Mouse (Mus musculus) NIH3T3 (cell line): ENCODE data around the gene Rpl9-ps6.

Experiments used
- DNase-seq: peaks from one replicate; pipeline ENCODE4 v3.0.0-alpha.2; 2012; ENCODE audit warnings: low read depth

Gene Rpl9-ps6

DNA sequence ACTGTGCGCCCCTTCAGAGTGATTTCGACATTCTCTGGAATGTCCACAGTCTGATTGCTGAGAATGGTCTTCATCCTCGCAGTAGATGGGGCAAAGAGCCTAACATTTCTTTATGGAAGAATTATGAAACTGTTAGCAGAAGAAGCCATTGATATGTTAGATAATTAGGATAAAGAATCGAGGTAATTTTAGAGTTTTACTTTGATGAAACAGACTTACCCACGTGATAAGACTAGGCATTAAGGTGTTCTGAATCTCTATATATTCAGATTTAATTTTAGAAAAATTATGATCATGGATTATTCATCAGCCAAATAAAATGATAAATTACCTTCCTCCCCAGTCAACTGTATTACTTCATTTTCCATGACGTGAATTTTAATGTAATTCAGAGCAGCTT lies at the start of gene Rpl9-ps6:
Gene Rpl9-ps6 (minus strand): TSS at position 101 of the 400 bp plus-strand sequence.
- no peak for DNase-seq

DNA sequence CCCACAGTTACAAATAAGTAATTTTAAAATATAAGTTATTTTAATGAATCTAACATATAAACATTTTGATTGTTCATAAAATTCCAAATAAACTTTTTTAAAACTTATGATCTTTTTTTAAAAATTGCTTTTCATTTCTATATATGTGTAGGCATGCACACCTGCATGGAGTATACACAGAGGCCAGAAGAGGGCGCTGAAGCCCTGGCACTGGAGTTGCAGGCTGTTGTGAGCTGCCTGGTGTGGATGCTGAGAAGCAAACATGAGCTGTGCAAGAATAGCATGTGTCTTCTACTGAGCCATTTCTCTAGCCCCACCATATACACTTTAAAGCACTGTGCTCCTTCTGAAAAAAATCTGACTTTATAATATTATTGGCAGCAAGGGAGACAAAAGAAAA lies 46.1 kb upstream of the Rpl9-ps6 start:
- peak; percentile 41 for DNase-seq

DNA sequence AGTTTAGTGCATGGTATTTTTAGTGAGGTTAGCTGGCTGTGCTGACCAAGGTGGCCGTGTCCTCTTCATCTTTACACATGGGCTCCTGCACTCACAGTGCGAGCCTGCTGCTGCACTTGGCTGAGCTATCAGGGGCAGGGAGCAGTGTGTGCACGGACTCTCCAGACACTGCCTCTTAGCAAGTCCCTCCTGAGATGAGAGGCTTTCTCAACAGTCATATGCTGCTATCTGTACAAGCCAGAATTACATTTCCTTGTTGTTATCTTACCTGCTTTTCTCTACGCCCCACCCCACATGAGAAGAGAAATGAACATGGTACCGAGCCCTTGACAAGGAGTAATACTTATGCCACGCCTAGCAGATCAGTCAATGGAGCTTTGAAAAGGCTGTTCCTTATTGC lies 44.6 kb upstream of the Rpl9-ps6 start:
- no peak for DNase-seq

DNA sequence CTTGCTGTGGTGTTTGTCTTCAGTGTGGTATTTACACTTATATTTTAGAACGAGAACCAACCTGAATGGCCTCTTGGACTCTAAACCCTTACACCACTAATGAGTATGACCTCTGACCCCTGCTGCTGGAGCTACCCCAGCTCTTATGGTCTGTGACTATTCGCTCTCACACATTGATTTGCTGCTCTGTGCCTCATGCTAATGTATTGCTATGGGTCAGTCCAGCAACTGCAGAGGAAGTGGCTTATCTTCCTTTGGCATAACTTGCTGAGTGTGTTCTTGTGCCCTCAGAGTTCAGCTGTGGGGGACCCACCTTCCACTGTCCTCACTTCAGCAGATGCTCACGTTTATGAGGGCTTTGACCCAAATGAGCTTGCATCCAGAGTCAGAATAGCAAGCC lies 43.9 kb upstream of the Rpl9-ps6 start:
- DNase-seq = no peak

DNA sequence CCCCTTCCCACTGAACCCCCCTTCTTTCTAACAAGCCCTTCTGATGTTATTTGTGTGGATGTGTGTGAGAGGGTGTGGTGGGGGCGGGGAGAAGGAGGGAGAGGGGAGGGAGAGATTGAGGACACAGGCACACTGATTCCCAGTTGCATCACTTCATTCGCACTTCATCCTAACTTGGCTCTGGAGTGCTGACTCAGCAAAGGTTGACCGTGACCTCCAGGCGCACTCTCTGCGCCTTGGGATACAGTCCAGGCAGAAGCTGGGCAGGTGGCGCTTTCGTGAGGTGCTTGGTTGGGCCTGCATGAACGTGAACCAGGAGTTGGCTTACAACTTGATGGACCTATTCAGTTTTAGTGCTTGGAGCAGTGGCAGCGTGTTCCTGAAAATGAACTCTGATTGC lies 41.1 kb upstream of the Rpl9-ps6 start:
- DNase-seq = no peak

DNA sequence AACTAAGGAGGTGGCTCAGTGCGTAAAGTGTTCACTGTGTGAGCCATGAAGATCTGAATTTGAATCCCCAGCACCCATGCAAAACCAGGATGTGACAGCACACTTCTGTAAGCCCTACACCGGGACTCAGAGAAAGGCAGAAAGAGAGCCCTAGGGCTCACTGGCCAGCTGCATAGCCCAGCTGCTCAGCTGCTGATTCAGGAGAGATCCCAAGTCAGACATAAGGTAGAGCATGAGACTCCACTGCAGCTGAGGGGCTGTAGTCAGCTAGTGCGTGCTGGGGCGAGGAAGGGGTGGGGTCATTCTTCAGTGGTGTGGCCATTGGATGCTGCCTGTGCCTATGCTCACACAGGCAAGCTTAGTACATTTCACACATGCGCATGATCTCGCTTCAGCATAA lies 40.7 kb upstream of the Rpl9-ps6 start:
- DNase-seq = no peak

DNA sequence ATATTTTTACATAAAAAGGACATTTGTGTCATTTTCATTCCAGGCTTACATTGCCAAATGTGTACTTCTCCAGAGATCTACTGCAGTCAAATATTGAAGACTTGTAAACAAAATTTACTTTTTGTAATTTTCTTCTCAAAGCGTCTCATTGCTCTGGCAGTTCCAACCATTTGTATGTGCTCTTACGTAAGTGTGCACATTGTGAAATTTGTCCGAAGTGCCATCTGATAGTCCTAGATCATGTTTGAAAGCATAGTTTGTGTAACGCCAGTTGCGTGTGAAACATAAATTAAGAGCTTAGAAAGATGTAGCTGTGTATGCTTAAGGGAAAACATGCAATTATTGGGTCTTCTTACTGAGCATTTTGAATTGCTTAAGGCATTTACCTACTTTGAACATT lies 40.1 kb upstream of the Rpl9-ps6 start:
- no peak for DNase-seq

DNA sequence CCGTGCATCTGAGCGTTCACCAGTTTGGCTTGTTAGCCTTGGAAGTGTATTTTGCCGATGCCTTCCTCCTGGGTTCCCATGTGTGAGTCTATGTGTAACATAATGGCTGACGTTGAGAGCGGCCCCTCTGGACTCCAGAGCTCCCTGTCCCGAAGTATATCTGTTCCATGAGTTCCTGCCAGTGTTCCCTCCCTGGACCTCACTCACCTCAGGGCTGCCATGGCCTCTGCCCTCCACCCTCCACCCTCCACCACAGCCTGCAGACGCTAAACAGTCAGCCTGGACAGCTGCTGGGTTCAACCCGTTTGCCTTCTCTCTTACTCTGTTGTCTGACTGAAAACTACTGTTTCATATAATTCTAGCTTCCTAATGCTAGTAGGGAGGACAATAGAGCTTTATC lies 39.7 kb upstream of the Rpl9-ps6 start:
- DNase-seq = no peak

DNA sequence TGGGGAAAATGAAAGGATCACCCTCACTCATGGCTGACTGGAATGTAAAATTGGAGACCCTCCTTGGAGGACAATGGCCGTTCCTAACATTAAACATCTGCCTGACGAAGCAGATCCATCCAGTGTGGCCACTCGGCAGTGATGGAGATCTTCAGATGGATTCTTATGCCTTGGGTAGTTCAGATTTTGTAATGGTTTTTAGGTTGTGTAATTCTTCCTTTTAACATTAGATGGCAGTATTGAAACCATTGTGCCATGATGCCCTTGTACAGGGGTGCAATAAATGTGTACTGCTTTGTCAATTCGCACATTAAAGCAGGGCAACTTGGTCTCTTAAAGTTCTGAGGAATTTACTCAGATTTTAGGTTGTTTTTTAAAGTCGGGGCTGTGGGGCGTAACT lies 35.0 kb upstream of the Rpl9-ps6 start:
- DNase-seq = peak; percentile 67

DNA sequence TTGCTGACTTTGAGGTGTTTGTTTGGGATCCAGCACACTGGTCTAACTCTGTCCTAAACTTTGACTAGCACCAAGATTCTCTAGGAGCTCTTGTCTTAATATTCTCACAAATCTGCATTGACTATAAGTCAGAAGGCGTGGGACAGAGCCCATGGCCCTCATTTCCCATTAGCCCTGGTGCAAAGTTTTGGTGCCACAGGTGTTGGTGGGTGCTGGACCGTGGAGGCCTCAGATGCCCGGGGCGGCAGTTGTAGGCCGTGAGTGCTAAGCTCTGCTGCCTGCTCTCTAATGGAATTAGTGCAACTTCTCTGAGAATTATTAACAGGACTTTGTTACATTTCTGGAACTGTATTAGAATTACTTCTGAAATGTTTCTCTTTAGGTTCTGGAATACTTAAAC lies 31.6 kb upstream of the Rpl9-ps6 start:
- DNase-seq = no peak

DNA sequence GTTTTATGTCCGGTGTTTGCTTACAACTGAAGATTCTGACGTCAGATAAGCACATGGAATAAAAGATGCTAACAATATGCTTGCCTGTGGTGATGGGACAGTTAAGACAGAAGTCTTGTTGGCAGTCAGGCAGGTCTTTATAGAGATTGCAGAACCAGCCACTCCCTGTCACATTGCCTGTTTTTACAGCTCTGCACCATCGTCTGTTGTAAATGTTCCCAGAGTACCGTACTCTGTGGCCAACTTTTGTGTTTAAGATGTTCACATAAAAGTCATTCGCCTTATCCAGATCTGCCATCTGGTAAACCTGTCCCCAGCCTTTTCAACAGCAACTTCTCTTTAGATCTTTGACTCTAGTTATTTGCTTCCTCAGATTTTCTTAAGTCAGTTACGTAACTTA lies 31.0 kb upstream of the Rpl9-ps6 start:
- no peak for DNase-seq

DNA sequence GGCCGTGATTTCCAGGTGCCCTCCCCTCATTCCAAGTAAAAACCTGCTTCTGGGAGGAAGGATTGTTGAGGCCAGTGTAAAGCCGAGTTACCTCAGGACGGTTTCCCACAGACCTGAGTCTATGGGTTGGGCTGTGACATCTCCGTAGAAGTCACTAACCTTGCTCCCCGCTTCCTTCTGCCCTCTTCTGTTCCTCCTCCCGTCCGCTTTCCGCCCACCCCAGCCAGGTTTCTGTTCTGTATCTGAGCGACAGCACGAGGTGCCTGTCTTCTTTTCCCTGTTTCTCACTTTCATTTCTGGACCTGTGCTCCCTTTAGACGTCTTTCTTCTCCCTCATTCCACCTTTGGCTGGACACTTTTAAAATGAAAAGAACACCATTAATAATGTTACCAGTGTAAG lies 28.7 kb upstream of the Rpl9-ps6 start:
- no peak for DNase-seq

DNA sequence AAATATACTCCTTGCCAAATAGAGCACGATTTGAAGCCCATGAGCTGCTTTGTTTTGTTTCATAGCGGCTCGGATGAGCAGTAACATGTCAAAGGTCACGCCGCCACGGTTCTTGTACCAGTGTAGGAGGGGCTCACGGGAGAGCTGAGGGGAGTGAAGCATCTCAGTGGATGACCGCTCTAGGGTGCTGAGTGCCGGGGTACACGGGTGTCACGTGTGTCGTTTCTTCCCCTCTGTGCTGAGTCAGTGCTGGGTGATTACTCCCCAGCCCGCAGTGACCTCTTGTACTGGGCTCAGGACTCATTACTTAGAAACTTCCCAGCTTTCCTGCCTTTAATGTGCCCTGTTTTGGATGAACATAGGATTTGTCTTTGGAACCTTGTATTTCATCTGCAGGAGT lies 28.2 kb upstream of the Rpl9-ps6 start:
- DNase-seq = no peak

DNA sequence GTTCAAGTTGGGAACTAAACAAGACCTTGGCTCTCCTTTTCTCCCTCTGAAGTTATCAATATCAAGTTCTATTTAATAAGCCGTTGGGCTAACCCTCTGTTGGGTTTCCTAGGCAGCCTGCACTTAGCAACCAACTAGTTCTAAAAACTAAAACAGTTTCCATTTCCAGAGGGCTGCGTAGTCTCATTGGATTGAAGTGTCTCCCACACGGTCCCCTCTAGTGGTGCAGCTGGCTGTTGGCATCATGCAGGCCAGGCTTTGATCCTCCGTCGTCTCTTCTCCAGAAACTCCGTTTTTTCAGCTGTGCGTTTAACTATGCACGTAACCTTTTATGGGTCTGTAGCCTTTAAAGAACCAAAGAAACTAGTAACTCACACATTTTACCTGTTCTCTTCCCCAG lies 27.1 kb upstream of the Rpl9-ps6 start:
- no peak for DNase-seq

DNA sequence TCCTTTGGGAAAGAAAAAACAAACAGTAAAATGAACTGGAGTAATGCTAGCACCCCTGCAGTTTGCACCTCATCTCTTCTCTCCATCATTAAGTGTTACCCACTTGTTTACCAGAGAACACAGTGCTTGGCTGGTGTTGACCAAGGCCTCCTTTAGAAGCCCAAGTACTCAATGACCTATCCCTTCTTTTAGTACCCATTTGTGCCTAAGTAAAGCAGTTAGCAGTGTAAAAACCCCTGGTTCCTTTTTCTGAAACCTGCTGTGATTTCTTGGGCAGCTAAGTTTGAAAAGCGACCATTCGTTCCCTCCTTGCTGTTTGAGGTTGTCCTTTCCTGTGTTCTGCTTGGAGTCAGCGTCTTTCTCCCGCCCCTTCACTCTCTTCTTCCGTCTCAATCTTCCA lies 26.6 kb upstream of the Rpl9-ps6 start:
- DNase-seq = no peak

DNA sequence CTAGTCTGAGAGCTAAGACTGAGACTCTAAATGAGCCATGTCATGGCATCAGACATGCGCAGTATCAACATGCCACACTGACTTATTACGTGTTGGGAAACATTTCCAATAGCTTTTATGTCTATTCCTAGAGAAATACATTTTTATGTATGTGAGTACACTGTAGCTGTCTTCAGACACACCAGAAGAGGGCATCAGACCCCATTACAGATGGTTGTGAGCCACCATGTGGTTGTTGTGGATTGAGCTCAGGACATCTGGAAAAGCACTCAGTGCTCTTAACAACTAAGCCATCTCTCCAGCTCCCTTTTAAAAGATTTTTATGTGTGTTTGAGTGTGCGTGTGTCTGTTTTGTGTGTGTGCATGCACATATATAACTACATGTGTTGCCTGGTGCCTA lies 26.0 kb upstream of the Rpl9-ps6 start:
- no peak for DNase-seq

DNA sequence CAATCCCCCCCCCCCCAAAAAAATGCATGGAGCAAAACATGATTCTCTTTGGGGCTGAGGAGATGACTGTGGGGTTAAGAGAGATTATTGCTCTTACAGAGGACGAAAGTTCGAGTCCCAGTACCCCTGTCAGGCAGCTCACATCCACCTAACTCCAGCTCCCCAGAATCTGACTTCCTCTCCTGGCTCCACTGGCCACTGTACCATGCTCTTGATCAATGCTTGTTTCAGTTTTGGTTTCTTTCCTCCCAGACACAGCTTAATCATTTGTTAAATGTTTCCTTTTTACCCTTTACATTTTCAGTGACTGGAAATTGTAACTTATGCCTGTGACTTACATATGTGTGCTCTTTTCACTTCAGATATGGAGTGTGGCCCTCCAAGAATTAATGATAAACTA lies 24.6 kb upstream of the Rpl9-ps6 start:
- no peak for DNase-seq

DNA sequence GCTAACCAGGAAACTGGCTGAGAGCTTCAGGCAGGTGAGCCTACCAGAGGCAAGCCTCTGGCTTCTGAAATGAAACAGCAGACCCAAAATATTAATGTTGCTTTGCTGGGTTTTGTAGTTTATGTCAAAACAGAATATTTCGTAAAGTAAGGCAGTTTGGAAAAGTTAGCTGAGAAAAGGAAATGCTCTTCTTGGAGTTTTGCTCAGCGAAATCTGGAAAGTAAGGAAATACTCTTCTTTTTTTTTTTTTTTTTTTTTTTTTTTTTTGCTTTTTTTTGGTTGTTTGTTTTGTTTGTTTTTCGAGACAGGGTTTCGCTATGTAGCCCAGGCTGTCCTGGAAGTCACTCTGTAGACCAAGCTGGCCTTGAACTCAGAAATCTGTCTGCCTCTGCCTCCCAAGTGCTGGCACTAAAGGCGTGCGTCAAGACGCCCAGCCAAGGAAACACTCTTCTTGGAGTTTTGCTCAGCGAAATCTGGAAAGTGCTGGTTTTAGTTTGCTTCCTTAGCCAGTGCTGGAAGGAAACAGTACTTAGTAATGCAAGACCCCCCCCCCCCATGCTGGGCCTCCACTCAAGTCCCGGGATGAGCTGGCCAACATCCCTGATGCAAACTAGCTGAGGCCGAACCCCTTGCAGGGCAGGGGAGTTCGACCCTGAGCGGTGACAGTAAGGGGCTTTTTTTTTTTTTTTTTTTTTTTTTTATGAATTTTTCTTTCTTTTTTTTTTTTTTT lies 23.0 kb upstream of the Rpl9-ps6 start:
- DNase-seq = no peak

DNA sequence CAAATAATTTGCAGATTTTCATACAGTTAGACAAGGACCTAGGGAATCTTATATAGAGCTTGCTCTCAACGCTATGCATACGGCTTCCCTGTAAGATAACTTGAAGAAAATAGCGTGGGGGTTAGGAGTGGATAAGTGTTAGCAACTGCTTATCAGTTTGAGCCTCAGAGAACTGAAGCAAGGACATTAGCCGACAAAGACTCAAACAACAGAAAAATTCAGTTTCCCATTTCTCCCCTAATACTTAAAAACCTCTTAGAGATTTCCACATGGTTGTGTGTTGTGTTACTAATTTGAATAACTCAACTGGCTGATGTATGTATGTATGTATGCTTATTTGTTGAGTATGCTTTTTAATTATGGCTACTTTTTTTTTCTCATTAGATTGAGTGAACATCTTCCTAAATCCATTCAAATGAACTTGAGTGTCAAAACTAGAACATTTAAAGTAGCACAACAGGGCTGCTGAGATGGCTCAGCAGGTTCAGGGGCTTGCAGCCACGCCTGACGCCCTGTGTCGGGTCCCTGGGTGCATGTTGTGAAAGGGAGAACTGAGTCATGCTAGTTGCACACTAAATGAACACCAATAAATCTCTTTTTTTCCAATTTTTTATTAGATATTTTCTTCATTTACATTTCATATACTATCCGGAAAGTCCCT lies 21.3 kb upstream of the Rpl9-ps6 start:
- no peak for DNase-seq

DNA sequence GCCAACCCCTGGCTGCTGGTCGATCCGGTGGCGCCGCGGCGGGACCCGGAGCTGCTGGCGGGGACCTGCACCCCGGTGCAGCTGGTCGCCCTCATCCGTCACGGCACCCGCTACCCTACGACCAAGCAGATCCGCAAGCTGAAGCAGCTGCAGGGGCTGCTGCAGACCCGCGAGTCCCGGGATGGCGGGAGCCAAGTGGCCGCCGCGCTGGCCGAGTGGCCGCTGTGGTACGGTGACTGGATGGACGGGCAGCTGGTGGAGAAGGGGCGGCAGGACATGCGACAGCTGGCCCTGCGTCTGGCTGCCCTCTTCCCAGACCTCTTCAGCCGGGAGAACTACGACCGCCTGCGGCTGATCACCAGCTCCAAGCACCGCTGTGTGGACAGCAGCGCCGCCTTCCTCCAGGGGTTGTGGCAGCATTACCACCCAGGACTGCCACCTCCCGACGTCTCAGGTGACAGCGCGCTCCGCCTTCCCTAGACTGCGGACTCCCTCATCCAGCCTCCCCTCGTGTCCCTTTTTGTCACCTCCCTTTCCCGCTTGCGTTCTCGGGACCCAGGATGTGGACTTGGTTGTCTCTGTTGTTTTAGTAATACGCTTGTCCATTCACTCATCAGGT lies 19.8 kb upstream of the Rpl9-ps6 start:
- DNase-seq = peak; percentile 77

DNA sequence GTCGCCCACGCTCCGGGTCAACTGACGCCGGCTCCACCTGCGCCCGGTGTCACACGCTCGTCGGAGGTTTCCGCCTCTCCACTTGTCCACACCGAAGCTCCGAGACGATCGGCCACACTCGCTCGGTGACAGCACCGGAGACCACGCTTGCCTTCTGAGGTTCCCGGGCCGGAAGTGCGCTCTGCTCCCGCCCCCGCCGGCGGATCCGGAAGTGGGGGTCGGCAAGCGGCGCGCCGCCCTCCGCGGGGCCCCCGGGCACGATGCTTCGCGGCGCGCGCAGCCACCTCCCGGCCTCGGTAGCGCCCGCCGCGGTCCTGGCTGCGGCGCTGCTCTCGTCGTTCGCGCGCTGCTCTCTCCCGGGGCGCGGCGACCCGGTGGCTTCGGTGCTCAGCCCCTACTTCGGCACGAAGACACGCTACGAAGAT lies 19.3 kb upstream of the Rpl9-ps6 start, which contains the start of gene Minpp1:
Gene Minpp1 (plus strand): TSS at position 89 of the 425 bp plus-strand sequence.
- DNase-seq = peak; percentile 90

DNA sequence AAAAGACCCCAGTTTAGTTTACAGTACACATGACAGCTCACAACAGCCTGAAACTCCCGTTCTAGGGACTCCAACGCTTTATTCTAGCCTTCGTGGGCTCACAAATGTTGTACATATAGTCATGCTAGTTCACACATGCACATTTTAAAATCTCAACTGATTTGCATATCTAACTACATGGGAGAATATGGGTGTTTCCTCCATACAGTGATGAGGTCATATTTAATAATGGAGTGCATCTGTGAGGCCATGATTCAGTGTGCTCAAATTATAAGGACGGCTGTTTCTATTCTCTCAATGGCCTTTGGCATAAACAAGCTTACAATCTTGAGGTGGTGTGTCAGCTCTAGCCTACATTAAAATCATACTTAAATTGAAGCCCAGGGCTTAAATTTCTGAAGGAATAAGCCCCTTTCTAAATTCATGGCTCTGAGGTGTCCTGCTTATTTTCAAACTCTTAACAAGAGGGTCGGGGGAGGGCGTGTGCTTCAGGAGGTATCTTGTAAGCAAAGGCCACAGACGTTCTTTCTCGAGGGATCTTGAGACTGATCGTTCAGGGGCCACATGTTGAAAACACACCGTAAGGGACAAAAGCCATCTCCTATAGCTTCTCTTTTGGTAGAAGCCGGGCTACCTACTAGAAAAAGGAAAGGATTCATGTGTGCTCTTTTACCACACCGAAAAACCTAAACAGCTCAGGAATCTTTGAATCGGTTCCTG lies 18.7 kb upstream of the Rpl9-ps6 start:
- no peak for DNase-seq

DNA sequence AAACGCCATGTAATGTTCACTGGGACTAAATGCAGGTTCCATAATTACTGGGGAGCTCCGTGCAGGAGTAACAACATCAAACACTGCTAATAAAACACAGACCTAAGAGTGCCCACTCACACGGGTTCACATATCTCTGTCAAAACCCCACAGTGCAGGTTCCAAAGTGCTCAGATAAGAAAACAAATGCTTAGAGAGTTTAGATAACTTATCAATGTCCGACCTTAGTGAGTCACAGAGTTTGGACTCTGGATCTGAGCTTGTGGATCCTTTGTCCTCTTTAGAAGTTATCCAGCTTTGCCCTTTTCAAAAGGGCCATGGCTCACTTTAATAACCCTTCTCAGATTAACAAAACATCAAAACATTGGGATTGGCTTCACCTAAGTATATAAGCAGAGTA lies 15.1 kb upstream of the Rpl9-ps6 start:
- no peak for DNase-seq
